Mouse (Mus musculus) CD4-positive helper T cell, adult 2 months (primary cell): ENCODE data around the gene Bnip2.

Experiments used
- DNase-seq: peaks from one replicate; pipeline ENCODE4 v3.0.0-alpha.2; 2012; ENCODE audit warnings: low read depth, missing footprints, low spot score

Bnip2 gene

GRCm38 (mm10) chr9:69989303-69990121, at the start of gene Bnip2:
Gene Bnip2 (plus strand): TSS chr9:69989466.
- peak; percentile 85 for DNase-seq

- peak; percentile 81 for DNase-seq
Measured at GRCm38 (mm10) chr9:69940839-69941490, 48.3 kb upstream of the Bnip2 start.

GRCm38 (mm10) chr9:69941556-69941955, 47.7 kb upstream of the Bnip2 start:
- DNase-seq: no peak

- DNase-seq: peak; percentile 64
Measured at GRCm38 (mm10) chr9:69948964-69949363, 40.3 kb upstream of the Bnip2 start.

- no peak for DNase-seq
Measured at GRCm38 (mm10) chr9:69949641-69950040, 39.6 kb upstream of the Bnip2 start.

GRCm38 (mm10) chr9:69961007-69961406, 28.3 kb upstream of the Bnip2 start:
- DNase-seq: no peak

GRCm38 (mm10) chr9:69964370-69964769, 24.9 kb upstream of the Bnip2 start:
- DNase-seq: no peak

- no peak for DNase-seq
Measured at GRCm38 (mm10) chr9:69985526-69985925, 3.7 kb upstream of the Bnip2 start.

- DNase-seq: no peak
Measured at GRCm38 (mm10) chr9:69986063-69986462, 3.2 kb upstream of the Bnip2 start.

- no peak for DNase-seq
Measured at GRCm38 (mm10) chr9:69986571-69986970, 2.7 kb upstream of the Bnip2 start.

GRCm38 (mm10) chr9:69987579-69987978, 1.7 kb upstream of the Bnip2 start:
- DNase-seq: peak; percentile 76

- no peak for DNase-seq
Measured at GRCm38 (mm10) chr9:69988706-69989302, 462 bp upstream of the Bnip2 start.

- DNase-seq: peak; percentile 29
Measured at GRCm38 (mm10) chr9:69990346-69990745, 1.1 kb downstream of the Bnip2 start.

GRCm38 (mm10) chr9:69992841-69993277, 3.6 kb downstream of the Bnip2 start:
- no peak for DNase-seq

GRCm38 (mm10) chr9:69993479-69993878, 4.2 kb downstream of the Bnip2 start:
- no peak for DNase-seq

- DNase-seq: no peak
Measured at GRCm38 (mm10) chr9:69994547-69994946, 5.3 kb downstream of the Bnip2 start.

GRCm38 (mm10) chr9:69999318-69999717, 10.1 kb downstream of the Bnip2 start:
- no peak for DNase-seq

GRCm38 (mm10) chr9:70003516-70003915, 14.2 kb downstream of the Bnip2 start:
- no peak for DNase-seq

- DNase-seq: no peak
Measured at GRCm38 (mm10) chr9:70006984-70007383, 17.7 kb downstream of the Bnip2 start.

- no peak for DNase-seq
Measured at GRCm38 (mm10) chr9:70007506-70008248, 18.4 kb downstream of the Bnip2 start.

GRCm38 (mm10) chr9:70009754-70010304, 20.6 kb downstream of the Bnip2 start:
- no peak for DNase-seq
